Mouse (Mus musculus) MEL (cell line): Measurements from ENCODE around the gene Ace3. TPM values are rescaled to one million over a fixed set of nuclear protein-coding genes. Genes with fewer than 3 reads are reported as not detected.

Experiments used
- DNase-seq: peaks from one replicate; pipeline ENCODE4 v3.0.0; 2011; ENCODE audit warnings: low read depth, low spot score
- H3K27ac ChIP-seq: 2 replicates; pipeline ENCODE4 v1.5.1; 2012; ENCODE audit warnings: low read depth, mild to moderate bottlenecking, control low read depth, low read length, moderate library complexity; ENCODE audit not compliant: control insufficient read depth
- H3K27me3 ChIP-seq, 2 experiments: fragments of 150-350 bp in 1 of 2; sonication (generic) in 1 of 2; 2 replicates each; pipeline ENCODE4 v1.6.1; 2012; ENCODE audit warnings: low read length in 2 of 2, mild to moderate bottlenecking in 2 of 2, improper control_type of control experiment in 1 of 2, moderate library complexity in 1 of 2; ENCODE audit not compliant: insufficient read depth in 2 of 2, control insufficient read depth in 1 of 2
- H3K36me3 ChIP-seq, 2 experiments: 2 replicates each; pipeline ENCODE4 v1.6.1; 2012 to 2014; ENCODE audit warnings: low read length in 2 of 2, improper control_type of control experiment in 1 of 2, inconsistent platforms in 1 of 2, mild to moderate bottlenecking in 1 of 2; ENCODE audit not compliant: insufficient read depth in 2 of 2, control insufficient read depth in 1 of 2
- H3K4me1 ChIP-seq, 2 experiments: fragments of 150-350 bp in 1 of 2; sonication (generic) in 1 of 2; 2 replicates each; pipeline ENCODE4 v1.6.1; 2012; ENCODE audit warnings: low read length in 2 of 2, improper control_type of control experiment in 1 of 2, mild to moderate bottlenecking in 1 of 2; ENCODE audit not compliant: insufficient read depth in 2 of 2, control insufficient read depth in 1 of 2
- H3K4me3 ChIP-seq, 2 experiments: fragments of 150-350 bp in 1 of 2; sonication (generic) in 1 of 2; 2 replicates each; pipeline ENCODE4 v1.5.1; 2012; ENCODE audit warnings: low read depth in 2 of 2, low read length in 2 of 2, mild to moderate bottlenecking in 2 of 2, moderate library complexity in 2 of 2, control low read depth in 1 of 2, improper control_type of control experiment in 1 of 2; ENCODE audit not compliant: control insufficient read depth in 1 of 2, insufficient read depth in 1 of 2
- H3K79me2 ChIP-seq: 2 replicates; pipeline ENCODE4 v1.6.1; 2012; ENCODE audit warnings: mild to moderate bottlenecking, low read length, moderate library complexity; ENCODE audit not compliant: control insufficient read depth, poor library complexity, insufficient read depth
- H3K9ac ChIP-seq: 2 replicates; pipeline ENCODE4 v1.6.1; 2012; ENCODE audit warnings: low read depth, mild to moderate bottlenecking, control low read depth, low read length, moderate library complexity; ENCODE audit not compliant: control insufficient read depth, poor library complexity, severe bottlenecking
- H3K9me3 ChIP-seq: fragments of 150-350 bp; sonication (generic); replicated peaks from 2 replicates; pipeline ENCODE4 v1.6.1; 2012; ENCODE audit warnings: mild to moderate bottlenecking, low read length, improper control_type of control experiment, moderate library complexity; ENCODE audit not compliant: insufficient read depth
- BHLHE40 ChIP-seq: IDR thresholded peaks from 2 replicates; pipeline ENCODE4 v1.6.1; 2012; ENCODE audit warnings: low read depth, mild to moderate bottlenecking, inconsistent platforms, low read length, improper control_type of control experiment, borderline replicate concordance
- CTCF ChIP-seq, 3 experiments: IDR thresholded peaks in 2 of 3; conservative IDR thresholded peaks in 1 of 3; 2 replicates each; pipeline ENCODE4 v1.5.1; 2011 to 2012; ENCODE audit warnings: low read length in 3 of 3, low read depth in 2 of 3, mild to moderate bottlenecking in 2 of 3, improper control_type of control experiment in 1 of 3, inconsistent platforms in 1 of 3, mixed read lengths in 1 of 3, moderate library complexity in 1 of 3; ENCODE audit not compliant: control insufficient read depth in 1 of 3, insufficient read depth in 1 of 3, poor library complexity in 1 of 3, severe bottlenecking in 1 of 3
- EP300 ChIP-seq, 2 experiments: IDR thresholded peaks; 2 replicates each; pipeline ENCODE4 v1.6.1; 2011; ENCODE audit warnings: improper control_type of control experiment in 2 of 2, low read length in 2 of 2, low read depth in 1 of 2, mild to moderate bottlenecking in 1 of 2
- ETS1 ChIP-seq: IDR thresholded peaks from 2 replicates; pipeline ENCODE4 v1.6.1; 2012; ENCODE audit warnings: low read depth, mild to moderate bottlenecking, inconsistent platforms, low read length, improper control_type of control experiment, moderate library complexity
- MAX ChIP-seq: IDR thresholded peaks from 2 replicates; pipeline ENCODE4 v1.6.1; 2011; ENCODE audit warnings: low read length, improper control_type of control experiment
- POLR2AphosphoS2 ChIP-seq: IDR thresholded peaks from 2 replicates; pipeline ENCODE4 v1.6.1; 2011; ENCODE audit warnings: low read length, improper control_type of control experiment
- POLR2AphosphoS5 ChIP-seq: IDR thresholded peaks from 2 replicates; pipeline ENCODE4 v1.6.1; 2012; ENCODE audit warnings: low read depth, borderline replicate concordance, mild to moderate bottlenecking, inconsistent platforms, low read length, moderate library complexity, mixed read lengths
- SIN3A ChIP-seq: IDR thresholded peaks from 2 replicates; pipeline ENCODE4 v1.6.1; 2012; ENCODE audit warnings: low read length, improper control_type of control experiment, inconsistent platforms
- SMC3 ChIP-seq: IDR thresholded peaks from 2 replicates; pipeline ENCODE4 v1.6.1; 2011; ENCODE audit warnings: low read depth, low read length, improper control_type of control experiment
- TAL1 ChIP-seq: IDR thresholded peaks from 2 replicates; pipeline ENCODE4 v1.6.1; 2012; ENCODE audit warnings: mild to moderate bottlenecking, inconsistent platforms, low read length, moderate library complexity, mixed read lengths
- TBP ChIP-seq: IDR thresholded peaks from 2 replicates; pipeline ENCODE4 v1.8.0; 2011; ENCODE audit warnings: low read depth, low read length, improper control_type of control experiment
- USF1 ChIP-seq: IDR thresholded peaks from 2 replicates; pipeline ENCODE4 v1.6.1; 2014; ENCODE audit warnings: low read depth, mild to moderate bottlenecking, inconsistent platforms, low read length, improper control_type of control experiment, moderate library complexity
- ZC3H11A ChIP-seq: IDR thresholded peaks from 2 replicates; pipeline ENCODE4 v1.6.1; 2012; ENCODE audit warnings: low read depth, mild to moderate bottlenecking, inconsistent platforms, low read length, improper control_type of control experiment
- ZKSCAN1 ChIP-seq: IDR thresholded peaks from 2 replicates; pipeline ENCODE4 v1.6.1; 2012; ENCODE audit warnings: low read depth, mild to moderate bottlenecking, inconsistent platforms, low read length, improper control_type of control experiment, moderate library complexity
- ZNF384 ChIP-seq: IDR thresholded peaks from 2 replicates; pipeline ENCODE4 v1.6.1; 2012; ENCODE audit warnings: low read depth, mild to moderate bottlenecking, inconsistent platforms, low read length, improper control_type of control experiment
- polyA plus RNA-seq, 2 experiments: library from polyadenylated mRNA; stranded (reverse) in 1 of 2; unstranded in 1 of 2; fragments of >175 nt in 1 of 2; fragments of >200 nt in 1 of 2; gene quantifications; 2 replicates each; pipeline versions ENCODE4 v1.2.1 to v1.2.4; 2012; ENCODE audit warnings: low replicate concordance in 2 of 2, low read depth in 1 of 2; ENCODE audit not compliant: insufficient read length in 2 of 2, insufficient read depth in 1 of 2, missing spikeins in 1 of 2
- total RNA-seq: library from RNA; depleted of rRNA; stranded (reverse); fragments of 300-350 nt; gene quantifications from 2 replicates; pipeline ENCODE4 v1.2.3, GENCODE M21; 2012

The Ace3 gene
- total and polyA plus RNA-seq, 3 experiments: not detected

GRCm38 (mm10) chr11:105955815-105956430, 38.6 kb upstream of the Ace3 start:
- Histone ChIP-seq H3K27me3 (peaks cover 2% of the 10 kb centered on the region in 2 experiments), H3K27ac (no peak overlapping the region), H3K9ac (no peak overlapping the region), H3K9me3 (no peaks in the 10 kb centered on the region), H3K4me3 (no peak overlapping the region), H3K4me1 (peaks cover 2 to 8% of the 10 kb centered on the region in 2 experiments; a peak in 3 of 4 replicates), H3K79me2 (no peaks in the 10 kb centered on the region), H3K36me3 (0 out of 4 replicates have a peak, but pooled peaks cover 0 to 2% of the 10 kb centered on the region in 2 experiments)
- DNase-seq: no peak
- TF ChIP-seq ETS1 (no peak), SMC3 (no peak), ZKSCAN1 (no peak), ZC3H11A (no peak), TAL1 (no peak), CTCF (IDR thresholded peaks at IDR 0.05 in 2 of 3, conservative IDR thresholded peaks at IDR 0.05 in 1 of 3; ENCODE audit: control insufficient read depth in 1 of 3, insufficient read depth in 1 of 3, low read depth in 2 of 3, low read length in 3 of 3, poor library complexity in 1 of 3, severe bottlenecking in 1 of 3) (no peak)

DNA sequence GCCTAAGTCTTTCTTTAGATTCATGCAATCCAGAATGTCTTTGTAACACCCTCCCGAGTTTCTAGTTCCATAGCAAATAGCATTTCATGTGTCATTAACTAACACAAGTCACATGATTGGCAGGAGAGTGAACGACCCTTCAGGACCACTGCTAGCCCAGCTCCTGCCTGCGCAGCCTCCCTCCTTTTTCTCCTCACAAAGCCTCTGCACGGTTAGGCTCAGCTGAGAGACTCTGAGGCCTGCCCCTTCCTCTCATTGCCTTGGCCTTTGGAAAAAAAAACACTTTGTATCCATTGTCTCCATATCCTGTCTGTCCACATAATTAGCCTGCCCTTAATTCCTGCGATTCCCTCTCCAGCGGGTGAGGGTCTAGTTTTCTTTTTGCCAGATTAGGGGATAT, 37.0 kb upstream of the Ace3 start:
- TF ChIP-seq USF1 (no peak), TBP (no peak), ETS1 (no peak), EP300 (IDR thresholded peaks at IDR 0.05; ENCODE audit: low read depth in 1 of 2, low read length in 2 of 2) (no peak), SIN3A (no peak), POLR2AphosphoS5 (no peak)

GRCm38 (mm10) chr11:105958566-105958965, 35.9 kb upstream of the Ace3 start:
- Histone ChIP-seq H3K79me2 (no peaks in the 10 kb centered on the region), H3K9me3 (no peaks in the 10 kb centered on the region), H3K4me1 (peaks cover 2 to 12% of the 10 kb centered on the region in 2 experiments; a peak in 3 of 4 replicates), H3K27me3 (peaks cover under 1 to 2% of the 10 kb centered on the region in 2 experiments; a peak in 1 of 4 replicates), H3K36me3 (0 out of 4 replicates have a peak, but pooled peaks cover 0 to 2% of the 10 kb centered on the region in 2 experiments), H3K9ac (no peak overlapping the region), H3K27ac (no peak overlapping the region), H3K4me3 (no peak overlapping the region)
- no peak for DNase-seq
- TF ChIP-seq BHLHE40 (no peak), POLR2AphosphoS2 (no peak), MAX (no peak), POLR2AphosphoS5 (no peak), ZNF384 (no peak), CTCF (IDR thresholded peaks at IDR 0.05 in 2 of 3, conservative IDR thresholded peaks at IDR 0.05 in 1 of 3; ENCODE audit: control insufficient read depth in 1 of 3, insufficient read depth in 1 of 3, low read depth in 2 of 3, low read length in 3 of 3, poor library complexity in 1 of 3, severe bottlenecking in 1 of 3) (no peak), ZKSCAN1 (no peak), USF1 (no peak)

More for the DNA sequence above, 37.0 kb upstream of the Ace3 start:
- Histone ChIP-seq H3K79me2 (no peaks in the 10 kb centered on the region), H3K36me3 (0 out of 4 replicates have a peak, but pooled peaks cover 0 to 2% of the 10 kb centered on the region in 2 experiments), H3K4me1 (peaks cover 2 to 12% of the 10 kb centered on the region in 2 experiments; a peak in 3 of 4 replicates), H3K4me3 (no peak overlapping the region), H3K9ac (no peak overlapping the region), H3K27ac (no peak overlapping the region), H3K27me3 (peaks cover 2% of the 10 kb centered on the region in 2 experiments; a peak in 3 of 4 replicates), H3K9me3 (no peaks in the 10 kb centered on the region)
- DNase-seq: no peak
